Mouse (Mus musculus) embryonic fibroblast, embryonic 13.5 days (primary cell): ENCODE measurements around the gene Slc39a11.

ENCODE experiments used
- CTCF ChIP-seq: IDR thresholded peaks from 2 replicates; pipeline ENCODE4 v1.5.1; 2011; ENCODE audit warnings: mild to moderate bottlenecking, control low read depth, low read length, moderate library complexity, borderline replicate concordance; ENCODE audit not compliant: insufficient read depth
- POLR2A ChIP-seq: IDR thresholded peaks from 2 replicates; pipeline ENCODE4 v1.6.1; 2011; ENCODE audit warnings: low read depth, mild to moderate bottlenecking, control low read depth, low read length, moderate library complexity

- TF ChIP-seq POLR2A (no peak), CTCF (no peak)
Observed at GRCm38 (mm10) chr11:113687031-113687430, 37.2 kb upstream of the Slc39a11 start.
